Mouse (Mus musculus): ENCODE results near the gene Reg3a. TPM values are rescaled to one million over a fixed set of nuclear protein-coding genes. Genes with fewer than 3 reads are reported as not detected.

Reg3a gene
- polyA plus RNA-seq (2015; fragmentation: Illumina TruSeq; extraction: RNeasy Lipid Tissue Mini Kit (QIAGEN cat#74804); ENCODE audit: insufficient read depth, low read depth, low replicate concordance): not detected

DNA sequence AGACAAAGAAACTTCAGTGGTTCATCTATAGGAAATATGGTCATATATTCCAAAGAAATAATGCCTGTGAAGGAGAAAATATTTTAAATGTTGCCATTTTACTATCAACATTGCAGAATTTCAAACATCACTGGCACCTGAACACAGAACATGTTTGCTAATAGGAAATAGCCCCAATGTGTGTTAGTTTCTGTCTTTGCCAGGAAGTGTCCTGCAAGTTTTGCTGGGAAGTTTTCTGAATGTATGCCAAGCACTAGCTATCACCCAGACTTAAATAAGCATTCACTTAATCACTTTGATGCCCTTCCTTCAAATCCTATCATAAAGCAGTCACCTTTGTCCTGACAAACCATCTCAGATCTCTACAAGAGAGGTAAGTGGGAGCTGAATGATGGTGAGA, at the start of gene Reg3a:
Gene Reg3a (plus strand): TSS at position 301 of the 400 bp plus-strand sequence.

DNA sequence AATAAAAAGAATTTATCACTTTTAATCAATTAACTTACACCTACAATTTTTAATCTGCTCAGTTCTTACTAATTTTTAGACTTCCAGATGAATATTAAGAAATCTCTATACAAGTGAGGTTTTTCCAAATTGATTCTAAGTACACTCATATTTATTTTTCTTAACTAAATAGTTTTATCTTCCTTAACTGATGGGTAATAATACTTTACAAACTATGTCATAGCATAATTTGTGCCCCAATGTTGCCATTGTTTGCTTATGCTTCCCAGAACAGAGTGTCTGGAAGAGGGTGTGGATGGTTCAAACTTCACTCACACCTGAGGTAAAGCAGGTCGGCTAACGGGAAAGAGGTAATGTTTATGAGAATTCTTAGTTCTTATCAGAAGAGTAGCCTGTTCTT, 10.2 kb upstream of the Reg3a start, which contains the start of gene Reg3b:
Gene Reg3b (plus strand): TSS at position 301 of the 400 bp plus-strand sequence.

DNA sequence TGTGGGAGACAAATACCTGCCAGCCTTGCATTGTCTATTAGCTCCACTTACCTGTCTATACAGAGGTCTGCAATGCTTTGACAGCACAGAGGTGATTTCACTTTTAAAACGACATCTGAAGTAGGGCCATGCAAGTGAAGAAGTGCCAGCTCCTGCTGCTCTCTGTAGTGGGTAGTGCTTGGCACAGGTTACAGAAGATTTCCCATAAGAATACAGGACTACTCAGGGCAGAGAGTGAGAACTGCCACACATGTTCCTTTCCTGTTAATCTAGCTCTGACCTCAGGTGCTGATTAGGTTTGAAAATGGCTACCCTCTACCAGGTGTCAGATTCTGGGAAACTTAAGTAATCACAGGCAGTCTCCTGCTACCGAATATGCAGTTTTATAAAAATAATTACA, 1.7 kb upstream of the Reg3a start, which contains the start of gene Reg3d:
Gene Reg3d (minus strand): TSS at position 101 of the 400 bp plus-strand sequence.

DNA sequence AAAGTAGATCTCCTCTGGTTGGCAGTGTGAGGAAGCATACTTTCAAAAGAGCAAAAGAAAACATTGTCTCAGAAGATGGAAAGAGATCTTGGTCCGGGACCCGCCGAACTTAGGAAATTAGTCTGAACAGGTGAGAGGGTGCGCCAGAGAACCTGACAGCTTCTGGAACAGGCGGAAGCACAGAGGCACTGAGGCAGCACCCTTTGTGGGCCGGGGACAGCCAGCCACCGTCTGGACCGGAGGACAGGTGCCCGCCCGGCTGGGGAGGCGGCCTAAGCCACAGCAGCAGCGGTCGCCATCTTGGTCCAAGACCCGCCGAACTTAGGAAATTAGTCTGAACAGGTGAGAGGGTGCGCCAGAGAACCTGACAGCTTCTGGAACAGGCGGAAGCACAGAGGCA, 14.8 kb downstream of the Reg3a start, which contains the start of gene Reg2:
Gene Reg2 (plus strand): TSS at position 301 of the 400 bp plus-strand sequence.

DNA sequence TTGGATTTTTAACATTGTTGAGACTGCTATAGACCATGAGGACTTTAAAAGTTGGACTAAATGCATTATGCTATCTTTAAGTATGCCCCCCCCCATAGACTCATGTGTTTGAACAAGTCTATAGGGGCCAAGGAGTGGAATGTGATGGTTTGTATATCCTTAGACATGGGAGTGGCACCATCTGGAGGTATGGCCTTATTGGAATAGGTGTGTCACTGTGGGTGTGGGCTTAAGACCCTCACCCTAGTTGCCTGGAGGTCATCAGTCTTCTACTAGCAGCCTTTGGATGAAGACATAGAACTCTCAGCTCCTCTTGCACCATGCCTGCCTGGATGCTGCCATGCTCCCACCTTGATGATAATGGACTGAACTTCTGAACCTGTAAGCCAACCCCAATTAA, 41.9 kb downstream of the Reg3a start, which contains the start of gene Reg1:
Gene Reg1 (plus strand): TSS at position 301 of the 400 bp plus-strand sequence.

Other genes starting within 250 kb of the Reg3a start
- 7.4 TPM for gene Reg3b, start 10.1 kb upstream of the Reg3a start, polyA plus RNA-seq (2015; fragmentation: Illumina TruSeq; extraction: RNeasy Lipid Tissue Mini Kit (QIAGEN cat#74804); ENCODE audit: insufficient read depth, low read depth, low replicate concordance)
- 127 TPM for gene Reg3d, start 1.8 kb upstream of the Reg3a start, polyA plus RNA-seq (2015; fragmentation: Illumina TruSeq; extraction: RNeasy Lipid Tissue Mini Kit (QIAGEN cat#74804); ENCODE audit: insufficient read depth, low read depth, low replicate concordance)
- 35.0 TPM for gene Reg2, start 14.9 kb downstream of the Reg3a start, polyA plus RNA-seq (2015; fragmentation: Illumina TruSeq; extraction: RNeasy Lipid Tissue Mini Kit (QIAGEN cat#74804); ENCODE audit: insufficient read depth, low read depth, low replicate concordance)
- gene Reg1, start 42.0 kb downstream of the Reg3a start, polyA plus RNA-seq (2015; fragmentation: Illumina TruSeq; extraction: RNeasy Lipid Tissue Mini Kit (QIAGEN cat#74804); ENCODE audit: insufficient read depth, low read depth, low replicate concordance): 6,249 TPM
- gene Reg3g, start 88.2 kb downstream of the Reg3a start, polyA plus RNA-seq (2015; fragmentation: Illumina TruSeq; extraction: RNeasy Lipid Tissue Mini Kit (QIAGEN cat#74804); ENCODE audit: insufficient read depth, low read depth, low replicate concordance): 5.3 TPM